Mouse (Mus musculus) embryo, embryonic 11.5 days (tissue): ENCODE results near the gene Ppp1r9b.

Source experiments
- DNase-seq: peaks from one replicate; pipeline ENCODE4 v3.0.0-alpha.2; 2012; ENCODE audit warnings: low read depth, low spot score

Gene Ppp1r9b

GRCm38 (mm10) chr11:95044185-95044870, 53.5 kb downstream of the Ppp1r9b start:
- no peak for DNase-seq

- DNase-seq = peak; percentile 58
These were observed 56.3 kb downstream of the Ppp1r9b start for GRCm38 (mm10) chr11:95046980-95047680.

- no peak for DNase-seq
These were observed 62.2 kb downstream of the Ppp1r9b start for GRCm38 (mm10) chr11:95053062-95053461.
